Mouse (Mus musculus): ENCODE data around the gene Ociad2.

- TF ChIP-seq CTCF (IDR thresholded peaks at IDR 0.05; ENCODE audit: control insufficient read depth, insufficient read depth, low read length) (no peak), POLR2A (IDR thresholded peaks at IDR 0.05; ENCODE audit: borderline replicate concordance, control insufficient read depth, low read depth, low read length) (no peak)
Measured at GRCm38 (mm10) chr5:73284046-73284445, 56.8 kb downstream of the Ociad2 start.
